Mouse (Mus musculus) heart, adult 9 months (tissue): ENCODE results near the gene Acsl3.

Source experiments
- DNase-seq, 2 experiments: peaks; one replicate each; pipeline ENCODE4 v3.0.0; 2022; ENCODE audit warnings: low spot score in 2 of 2

Acsl3 gene

DNA sequence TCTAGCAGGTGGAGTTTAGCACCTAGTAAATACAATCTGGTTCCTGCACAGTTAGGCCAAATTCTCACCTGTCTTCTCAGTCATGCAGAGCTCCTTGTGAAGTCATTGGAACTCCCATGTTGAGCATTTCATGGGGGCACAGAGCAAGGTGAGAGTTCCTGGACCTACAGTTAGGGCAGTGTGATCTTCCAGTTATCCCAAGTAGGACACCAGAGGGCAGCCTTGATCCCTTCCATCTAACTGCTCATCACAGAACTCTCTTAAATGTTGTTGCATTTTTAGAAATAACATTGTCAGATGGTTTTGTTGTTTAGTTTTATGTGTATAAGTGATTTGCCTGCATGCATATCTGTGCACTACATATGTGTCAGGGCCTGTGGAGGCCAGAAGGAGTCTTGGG is 29.2 kb downstream of the Acsl3 start:
- DNase-seq, result no peak

- no peak for DNase-seq
These were observed 30.5 kb downstream of the Acsl3 start for GRCm38 (mm10) chr1:78688149-78688548.

DNA sequence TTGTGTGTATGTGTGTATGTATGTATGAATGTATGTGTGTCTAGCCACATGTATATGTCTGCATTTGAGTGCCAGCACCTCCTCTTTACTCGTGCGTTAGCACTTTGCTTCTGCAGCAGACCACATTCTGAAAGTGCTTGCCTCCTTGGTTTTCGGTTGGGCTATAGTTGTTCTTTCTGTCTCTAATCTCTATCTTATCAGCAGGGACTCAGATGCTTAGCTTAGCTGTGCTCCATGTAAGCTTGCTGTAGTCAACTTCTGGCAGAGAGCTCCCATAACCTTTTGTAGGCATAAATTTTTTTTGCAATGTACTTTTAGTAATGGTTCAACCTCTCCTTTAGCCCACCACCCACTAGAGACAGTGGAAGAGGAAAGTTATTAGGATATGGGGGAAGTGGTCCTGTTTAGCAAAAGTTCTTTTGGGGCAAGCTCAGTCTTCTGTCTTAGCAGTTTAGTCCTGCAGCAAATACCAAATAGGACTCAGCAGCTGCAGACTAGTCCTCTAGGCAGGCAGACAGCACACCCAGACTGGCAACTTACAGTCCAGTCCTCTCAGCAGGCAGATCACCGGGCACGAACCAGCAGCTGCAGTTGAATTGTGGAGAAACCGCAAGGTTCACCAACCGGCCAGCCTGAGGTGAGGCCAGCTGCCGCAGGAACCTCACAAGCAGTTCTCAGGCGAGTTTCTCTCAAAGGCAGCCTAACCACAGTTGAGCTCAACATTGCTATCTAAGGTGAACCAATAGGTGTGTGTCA is 37.1 kb downstream of the Acsl3 start:
- no peak for DNase-seq

GRCm38 (mm10) chr1:78696305-78696704 is 38.7 kb downstream of the Acsl3 start:
- no peak for DNase-seq

GRCm38 (mm10) chr1:78696903-78697302 is 39.3 kb downstream of the Acsl3 start:
- DNase-seq, result no peak

DNA sequence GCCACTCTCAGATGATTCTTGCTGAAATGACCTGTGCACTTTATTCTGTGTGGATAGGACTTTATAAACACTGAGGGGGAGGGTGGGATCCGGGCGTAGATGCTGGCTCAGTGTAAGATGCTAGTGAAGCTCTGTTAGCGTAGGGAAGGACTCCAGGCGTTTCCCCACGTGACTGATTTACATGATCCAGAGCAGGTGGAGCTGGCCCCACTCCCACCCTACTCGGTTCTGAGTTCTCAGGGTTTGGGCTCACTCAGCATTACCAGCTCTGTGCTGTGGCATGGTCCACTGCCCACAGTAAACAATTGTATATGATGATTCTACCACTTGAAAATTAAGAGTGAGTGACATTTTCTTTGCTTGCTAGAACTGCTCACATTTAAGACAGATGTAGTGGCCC is 40.5 kb downstream of the Acsl3 start:
- DNase-seq, result no peak

DNA sequence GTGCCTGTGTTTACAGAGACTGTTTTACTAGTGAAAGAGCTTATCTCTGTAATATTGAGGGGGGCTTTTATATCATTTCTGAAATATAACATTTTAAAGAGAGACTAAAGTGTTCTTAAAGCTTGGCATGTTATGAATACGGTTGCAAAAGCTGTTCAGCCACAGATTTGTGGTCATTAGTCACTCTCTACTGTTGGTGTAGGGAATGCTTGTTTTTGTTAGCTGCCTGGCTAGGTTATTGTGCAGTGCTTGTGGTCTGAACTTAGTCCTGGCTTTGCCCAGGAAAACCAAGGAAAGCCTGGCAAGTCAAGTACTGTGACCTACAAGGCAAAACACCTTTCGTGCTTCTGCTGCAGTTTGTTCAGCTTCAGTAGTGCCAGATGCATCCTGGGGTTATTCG is 44.1 kb downstream of the Acsl3 start:
- no peak for DNase-seq

DNA sequence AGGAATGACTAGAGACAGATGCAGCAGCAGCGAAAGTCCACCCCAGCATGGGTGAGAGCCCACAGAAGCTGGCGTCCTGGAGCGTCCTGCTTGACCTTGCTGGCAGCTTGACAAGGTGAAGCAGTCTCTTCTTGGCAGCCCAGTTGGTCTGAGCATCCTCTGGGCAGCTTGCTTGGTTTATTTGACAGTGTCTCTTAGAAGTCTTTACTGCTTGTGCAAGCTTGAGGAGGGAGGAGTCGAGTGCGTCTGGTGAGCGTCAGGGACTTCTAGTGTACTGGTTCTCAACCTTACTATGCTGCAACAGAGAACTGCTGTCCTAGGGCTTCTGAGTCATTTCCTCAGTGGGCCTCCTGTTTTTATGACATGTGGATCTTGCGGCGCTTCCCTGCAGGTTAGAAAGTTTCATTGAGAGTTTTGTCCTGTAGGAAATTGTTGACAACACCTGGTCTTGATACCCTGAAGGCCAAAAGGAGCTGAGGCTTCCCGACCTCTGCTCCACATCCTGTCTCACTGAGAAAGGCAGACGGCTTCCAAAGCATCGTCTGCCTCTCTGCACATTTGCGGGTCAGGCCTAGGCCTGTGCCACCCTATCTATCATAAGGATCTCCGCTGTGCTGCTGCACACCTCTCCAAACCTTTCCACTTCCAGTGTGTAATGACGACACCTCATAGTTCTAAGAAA is 44.8 kb downstream of the Acsl3 start:
- no peak for DNase-seq

- DNase-seq, result peak in 1 of 2 experiments; percentile 25
These were observed 45.3 kb downstream of the Acsl3 start for GRCm38 (mm10) chr1:78702964-78703285.

DNA sequence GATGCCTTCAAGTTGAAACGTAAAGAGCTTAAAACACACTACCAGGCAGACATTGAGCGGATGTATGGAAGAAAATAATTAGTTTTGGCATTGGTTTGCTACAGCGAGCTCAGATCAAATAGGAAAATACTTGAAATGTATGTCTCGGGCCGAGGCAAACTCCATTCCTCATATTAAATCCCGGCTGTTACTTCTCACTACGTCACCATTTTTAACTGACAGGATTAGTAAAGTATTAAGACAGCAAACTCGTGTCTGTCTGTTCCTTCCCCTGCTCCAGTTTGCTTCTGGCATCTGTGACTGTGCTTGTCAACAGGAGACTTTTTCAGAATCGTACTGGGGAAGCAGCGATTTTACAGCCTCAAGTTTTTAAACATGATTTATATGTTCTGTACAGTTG is 48.7 kb downstream of the Acsl3 start:
- DNase-seq, result no peak

DNA sequence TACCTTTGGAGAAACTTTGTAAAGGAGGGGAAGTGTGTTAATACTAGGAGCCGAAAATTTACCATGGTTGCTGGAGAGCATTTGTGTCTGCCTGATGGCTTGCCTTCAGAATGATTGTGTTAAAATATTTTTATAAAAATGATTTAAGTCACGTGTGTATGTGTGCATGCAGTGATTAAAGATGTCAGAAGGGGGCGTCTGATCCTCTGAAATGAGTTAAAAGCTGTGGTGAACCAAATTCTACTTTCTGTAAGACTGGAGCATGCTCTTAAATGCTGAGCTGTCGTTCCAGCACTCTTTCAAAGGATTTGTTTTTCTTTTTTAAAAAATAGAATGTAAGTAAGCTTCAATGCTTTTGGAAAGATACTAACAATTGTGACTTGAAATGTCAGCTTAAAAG is 49.7 kb downstream of the Acsl3 start:
- DNase-seq, result no peak

DNA sequence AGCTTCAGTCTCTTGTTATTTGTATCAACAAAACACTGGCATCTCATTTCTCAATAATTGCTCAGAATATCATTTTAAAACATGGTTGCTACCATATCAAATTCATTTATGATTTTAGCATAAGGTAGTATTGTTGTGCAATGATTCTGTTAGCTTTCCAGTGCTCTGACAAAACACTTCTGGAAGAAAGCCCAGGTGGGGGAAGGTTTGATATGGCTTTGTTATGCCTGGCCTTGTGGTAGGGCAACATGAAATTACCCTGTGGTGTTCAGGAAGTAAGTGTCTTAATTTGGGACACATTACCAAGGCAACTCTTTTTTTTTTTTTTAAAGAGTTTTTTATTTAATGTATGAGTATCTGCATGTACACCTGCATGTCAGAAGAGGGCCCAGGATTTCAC is 52.4 kb downstream of the Acsl3 start:
- no peak for DNase-seq

- no peak for DNase-seq
These were observed 53.1 kb downstream of the Acsl3 start for GRCm38 (mm10) chr1:78710613-78711329.

DNA sequence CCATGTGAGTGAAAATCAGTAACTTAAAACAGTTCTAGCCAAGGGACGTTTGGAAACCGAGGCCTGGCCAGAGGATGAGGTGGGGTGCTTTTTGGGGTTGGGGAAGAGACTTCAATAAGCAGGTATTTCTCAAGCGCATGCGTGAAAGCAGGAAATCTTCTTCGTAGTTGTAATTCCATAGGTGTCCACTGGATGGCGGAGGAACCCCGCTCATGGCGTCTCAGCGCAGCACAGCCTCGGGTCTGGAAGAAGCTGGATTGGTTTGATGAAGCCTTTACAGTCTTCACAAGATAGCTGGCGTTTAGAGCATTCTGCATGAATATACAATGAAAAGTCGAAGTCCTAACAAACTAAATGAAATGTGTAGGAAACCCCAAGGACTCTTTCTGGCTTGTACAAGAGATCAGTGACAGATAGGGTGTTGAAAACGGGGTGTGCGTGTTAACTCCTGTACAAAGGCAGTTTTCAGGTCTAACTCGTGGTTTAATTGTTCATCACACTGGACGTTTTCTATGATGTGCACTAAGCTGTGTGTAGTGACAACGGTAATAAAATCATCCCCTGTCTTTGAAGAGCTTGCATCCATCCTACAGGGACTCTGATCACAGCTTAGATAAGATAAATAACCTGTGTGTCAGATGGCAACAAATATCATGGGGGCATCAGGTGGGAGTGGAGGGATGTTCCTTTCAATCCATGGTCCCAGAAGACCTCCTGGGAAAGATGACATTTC is 67.0 kb downstream of the Acsl3 start:
- DNase-seq, result peak; percentile 58 to 77

DNA sequence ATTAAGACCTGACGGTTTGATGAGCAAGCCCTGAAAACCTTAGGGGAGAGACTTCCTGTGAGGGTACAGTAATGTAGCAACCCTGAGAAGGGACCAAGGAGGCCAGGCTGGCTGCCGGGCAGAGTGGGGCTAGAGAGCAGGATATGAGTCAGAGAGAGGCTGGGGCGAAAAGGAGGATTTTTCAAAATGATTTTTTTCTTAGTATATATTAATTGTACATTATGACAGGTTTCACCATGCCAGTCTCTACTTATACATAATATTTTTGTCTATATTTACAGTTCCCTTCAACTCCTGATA is 67.5 kb downstream of the Acsl3 start:
- DNase-seq, result no peak

DNA sequence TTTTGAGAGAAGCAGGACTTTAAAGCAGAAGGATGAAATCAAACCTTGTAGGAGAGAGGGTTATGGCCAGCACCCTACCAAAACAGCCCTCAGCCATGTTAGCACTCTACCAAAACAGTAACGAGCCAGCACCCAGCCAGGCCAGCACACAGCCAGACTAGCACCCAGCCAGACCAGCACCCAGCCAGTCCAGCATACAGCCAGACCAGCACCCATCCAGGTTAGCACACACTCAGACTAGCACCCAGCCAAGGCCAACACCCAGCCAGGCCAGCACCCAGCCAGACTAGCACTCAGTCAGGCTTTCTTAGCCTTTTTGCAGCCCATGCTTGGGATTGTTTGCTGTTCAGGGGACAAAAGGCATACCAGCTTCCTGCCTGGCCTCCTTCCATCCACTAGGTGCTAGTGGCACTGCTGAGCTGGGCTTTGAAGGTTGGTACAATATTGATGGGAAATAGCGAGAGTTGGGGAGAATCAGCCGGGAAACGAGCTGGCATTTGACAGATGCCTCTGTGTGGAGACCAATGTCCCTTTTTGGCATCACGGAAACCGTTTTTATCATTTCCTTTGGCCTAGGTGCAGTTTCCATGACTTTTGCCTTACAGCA is 68.1 kb downstream of the Acsl3 start:
- DNase-seq, result no peak

GRCm38 (mm10) chr1:78730114-78730720 is 72.6 kb downstream of the Acsl3 start:
- no peak for DNase-seq

GRCm38 (mm10) chr1:78732290-78732689 is 74.7 kb downstream of the Acsl3 start:
- DNase-seq, result no peak

DNA sequence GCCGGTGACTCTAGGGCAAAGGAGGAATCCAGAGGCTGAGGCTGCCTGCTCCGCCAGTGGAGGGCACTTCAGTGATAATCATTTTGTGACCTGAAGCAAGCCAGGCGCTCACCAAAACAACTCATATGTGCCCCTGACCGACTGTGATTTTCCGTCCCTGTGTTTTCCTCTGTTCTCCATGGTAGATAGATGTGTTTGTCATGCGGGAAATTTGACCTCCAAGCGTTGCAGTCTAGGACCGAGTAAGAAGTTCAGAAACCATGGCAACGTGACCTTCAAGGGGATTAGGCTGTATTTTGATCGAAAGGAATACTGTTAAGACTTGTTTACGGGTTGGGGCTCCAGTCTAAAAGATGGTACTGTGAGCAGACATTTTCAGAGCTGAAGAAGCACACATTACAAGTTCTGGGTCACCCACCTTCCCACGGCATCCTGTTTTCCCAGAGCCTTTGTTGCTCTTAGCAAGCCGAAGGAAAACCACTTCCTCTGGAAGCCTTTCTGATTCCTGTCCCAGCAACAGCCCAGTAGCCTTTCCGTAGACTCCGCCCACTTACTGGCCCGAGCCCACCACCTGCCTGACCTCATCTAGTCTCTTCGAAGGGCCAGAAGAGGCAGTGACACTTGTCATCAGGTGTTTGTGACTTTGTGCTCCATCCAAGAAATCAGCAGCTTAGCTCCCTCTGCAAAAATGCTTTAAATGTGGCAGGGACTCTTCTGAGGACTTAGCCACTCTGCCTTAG is 76.8 kb downstream of the Acsl3 start:
- DNase-seq, result no peak

- no peak for DNase-seq
These were observed 80.0 kb downstream of the Acsl3 start for GRCm38 (mm10) chr1:78737646-78738045.

DNA sequence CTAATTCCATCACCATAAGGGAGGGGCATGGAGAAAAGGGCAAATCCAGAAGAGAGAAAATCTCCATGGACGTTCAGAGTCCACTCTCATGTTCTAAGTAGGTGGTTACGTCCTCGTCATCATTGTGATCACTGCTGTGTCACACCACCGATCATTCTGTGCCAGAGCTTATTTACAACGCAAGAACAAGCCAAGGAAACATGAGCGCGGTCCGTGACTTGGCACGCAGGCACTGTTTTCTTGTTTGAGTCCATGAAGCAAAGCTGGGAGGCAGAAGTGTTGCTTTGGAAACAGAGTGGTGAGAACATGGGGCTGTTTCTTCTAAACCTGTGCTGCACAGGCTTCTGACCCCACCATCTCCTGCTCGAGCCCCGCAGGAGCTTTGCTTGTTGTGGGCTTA is 83.1 kb downstream of the Acsl3 start:
- DNase-seq, result no peak
